Mouse (Mus musculus) G1E (cell line): ENCODE data around the gene Scd1. TPM values are rescaled to one million over a fixed set of nuclear protein-coding genes. Genes with fewer than 3 reads are reported as not detected.

Experiments
- ATAC-seq: 2 replicates; pipeline ENCODE4 v1.8.0; 2016; ENCODE audit warnings: mild to moderate bottlenecking; ENCODE audit not compliant: insufficient number of reproducible peaks, poor library complexity, low FRiP score, severe bottlenecking; ENCODE audit errors: extremely low read depth
- DNase-seq: peaks from one replicate; pipeline ENCODE4 v3.0.0; 2012; ENCODE audit warnings: low spot score
- H3K27me3 ChIP-seq: 2 replicates; pipeline ENCODE4 v1.6.1; 2012; ENCODE audit warnings: mild to moderate bottlenecking, low read length, inconsistent platforms; ENCODE audit not compliant: insufficient read depth
- H3K36me3 ChIP-seq: replicated peaks from 2 replicates; pipeline ENCODE3; 2012; ENCODE audit warnings: mild to moderate bottlenecking, inconsistent platforms
- H3K4me1 ChIP-seq: 2 replicates; pipeline ENCODE4 v1.6.1; 2012; ENCODE audit warnings: low read depth, low read length, inconsistent platforms, mixed read lengths; ENCODE audit not compliant: insufficient read depth
- H3K4me3 ChIP-seq: 2 replicates; pipeline ENCODE4 v1.5.1; 2012; ENCODE audit warnings: low read depth, mild to moderate bottlenecking, inconsistent platforms, low read length, moderate library complexity, mixed read lengths
- H3K9me3 ChIP-seq: replicated peaks from 2 replicates; pipeline ENCODE4 v1.6.1; 2012; ENCODE audit warnings: inconsistent platforms
- CTCF ChIP-seq: IDR thresholded peaks from 2 replicates; pipeline ENCODE4 v1.5.1; 2012; ENCODE audit warnings: low read depth, low read length, inconsistent platforms, mixed read lengths
- GATA1 ChIP-seq: IDR thresholded peaks from 2 replicates; pipeline ENCODE4 v1.6.1; 2012; ENCODE audit warnings: borderline replicate concordance, low read length, inconsistent platforms, mixed read lengths
- GATA2 ChIP-seq: IDR thresholded peaks from 2 replicates; pipeline ENCODE4 v1.6.1; 2012; ENCODE audit warnings: low read depth, low read length, inconsistent platforms, borderline replicate concordance
- POLR2AphosphoS5 ChIP-seq: IDR thresholded peaks from 2 replicates; pipeline ENCODE4 v1.6.1; 2012; ENCODE audit warnings: low read depth, low read length, inconsistent platforms; ENCODE audit not compliant: insufficient replicate concordance
- TAL1 ChIP-seq: conservative IDR thresholded peaks from 2 replicates; pipeline ENCODE4 v1.6.1; 2012; ENCODE audit warnings: low read depth, low read length, inconsistent platforms, mixed read lengths
- polyA plus RNA-seq: library from polyadenylated mRNA; stranded (reverse); fragments of >175 nt; gene quantifications from 2 replicates; pipeline ENCODE4 v1.2.3, GENCODE M21; 2012
- total RNA-seq, 2 experiments: library from RNA; stranded (forward) in 1 of 2; stranded (reverse) in 1 of 2; fragments of 200-1000 nt in 1 of 2; fragments of >200 nt in 1 of 2; fragmentation: Nextera tagmentation in 1 of 2; gene quantifications; 2 replicates each; pipeline ENCODE4 v1.2.3; 2014 to 2017

Scd1 gene
- total and polyA plus RNA-seq, 3 experiments = 0.38 to 6.6 (median 6.4) TPM

GRCm38 (mm10) chr19:44393962-44394422 lies 13.7 kb downstream of the Scd1 start:
- H3K4me3 ChIP-seq = no peak overlapping the region
- no peaks in the 10 kb centered on the region for H3K9me3 ChIP-seq
- H3K27me3 ChIP-seq = 0 out of 2 replicates have a peak, but pooled peaks cover 2% of the 10 kb centered on the region
- no peaks in the 10 kb centered on the region for H3K36me3 ChIP-seq
- no peak for TF ChIP-seq TAL1
- no peak for TF ChIP-seq GATA1
- no peak for TF ChIP-seq GATA2
- no peak for TF ChIP-seq CTCF
- no peak for TF ChIP-seq POLR2AphosphoS5
- H3K4me1 ChIP-seq = peaks cover 76% of the 10 kb centered on the region
- peak; percentile 29 for DNase-seq
- ATAC-seq = no peak; the same call in 1 of the 2 replicates

- H3K9me3 ChIP-seq = no peaks in the 10 kb centered on the region
- H3K4me3 ChIP-seq = no peak overlapping the region
- peaks cover 84% of the 10 kb centered on the region for H3K4me1 ChIP-seq
- DNase-seq (no peak), ATAC-seq (no peak)
- TF ChIP-seq POLR2AphosphoS5 (no peak), GATA1 (no peak), TAL1 (no peak), GATA2 (no peak), CTCF (no peak)
- H3K36me3 ChIP-seq = no peaks in the 10 kb centered on the region
- H3K27me3 ChIP-seq = no peaks in the 10 kb centered on the region
Observed at GRCm38 (mm10) chr19:44392339-44393009, 15.2 kb downstream of the Scd1 start.

GRCm38 (mm10) chr19:44391856-44392255 lies 15.8 kb downstream of the Scd1 start:
- H3K4me1 ChIP-seq = peaks cover 81% of the 10 kb centered on the region
- TF ChIP-seq TAL1 (no peak), GATA2 (no peak), POLR2AphosphoS5 (no peak), CTCF (no peak), GATA1 (no peak)
- no peaks in the 10 kb centered on the region for H3K27me3 ChIP-seq
- DNase-seq = no peak
- no peaks in the 10 kb centered on the region for H3K36me3 ChIP-seq
- H3K9me3 ChIP-seq = no peaks in the 10 kb centered on the region
- H3K4me3 ChIP-seq = no peak overlapping the region
- ATAC-seq = no peak

GRCm38 (mm10) chr19:44389507-44389906 lies 18.2 kb downstream of the Scd1 start:
- Histone ChIP-seq H3K36me3 (no peaks in the 10 kb centered on the region), H3K9me3 (no peaks in the 10 kb centered on the region), H3K27me3 (no peaks in the 10 kb centered on the region), H3K4me1 (peaks cover 80% of the 10 kb centered on the region), H3K4me3 (no peak overlapping the region; the same call in 1 of the 2 replicates)
- ATAC-seq (no peak), DNase-seq (peak; percentile 25)
- TF ChIP-seq CTCF (no peak), POLR2AphosphoS5 (no peak), GATA2 (no peak), GATA1 (no peak)

- Histone ChIP-seq H3K9me3 (no peaks in the 10 kb centered on the region), H3K36me3 (no peaks in the 10 kb centered on the region), H3K4me1 (peaks cover 78% of the 10 kb centered on the region), H3K27me3 (no peaks in the 10 kb centered on the region), H3K4me3 (peak overlapping the region; percentile 71)
- TF ChIP-seq POLR2AphosphoS5 = no peak
- no peak for TF ChIP-seq GATA1
- no peak for TF ChIP-seq TAL1
- no peak for TF ChIP-seq GATA2
- TF ChIP-seq CTCF = no peak
- peak; percentile 85 for DNase-seq
- peak; percentile 82 for ATAC-seq
Observed at GRCm38 (mm10) chr19:44388475-44389428, 18.9 kb downstream of the Scd1 start.

- H3K4me3 ChIP-seq = peak overlapping the region; percentile 71
- H3K9me3 ChIP-seq = no peaks in the 10 kb centered on the region
- H3K4me1 ChIP-seq = peaks cover 70% of the 10 kb centered on the region
- H3K36me3 ChIP-seq = no peaks in the 10 kb centered on the region
- ATAC-seq (no peak), DNase-seq (no peak)
- no peaks in the 10 kb centered on the region for H3K27me3 ChIP-seq
- TF ChIP-seq CTCF (no peak), GATA2 (no peak), GATA1 (no peak), POLR2AphosphoS5 (no peak), TAL1 (no peak)
Observed at GRCm38 (mm10) chr19:44387746-44388474, 19.8 kb downstream of the Scd1 start.
